ENCODE assay signal across 9 mouse cellular contexts in the genomic region with DNA sequence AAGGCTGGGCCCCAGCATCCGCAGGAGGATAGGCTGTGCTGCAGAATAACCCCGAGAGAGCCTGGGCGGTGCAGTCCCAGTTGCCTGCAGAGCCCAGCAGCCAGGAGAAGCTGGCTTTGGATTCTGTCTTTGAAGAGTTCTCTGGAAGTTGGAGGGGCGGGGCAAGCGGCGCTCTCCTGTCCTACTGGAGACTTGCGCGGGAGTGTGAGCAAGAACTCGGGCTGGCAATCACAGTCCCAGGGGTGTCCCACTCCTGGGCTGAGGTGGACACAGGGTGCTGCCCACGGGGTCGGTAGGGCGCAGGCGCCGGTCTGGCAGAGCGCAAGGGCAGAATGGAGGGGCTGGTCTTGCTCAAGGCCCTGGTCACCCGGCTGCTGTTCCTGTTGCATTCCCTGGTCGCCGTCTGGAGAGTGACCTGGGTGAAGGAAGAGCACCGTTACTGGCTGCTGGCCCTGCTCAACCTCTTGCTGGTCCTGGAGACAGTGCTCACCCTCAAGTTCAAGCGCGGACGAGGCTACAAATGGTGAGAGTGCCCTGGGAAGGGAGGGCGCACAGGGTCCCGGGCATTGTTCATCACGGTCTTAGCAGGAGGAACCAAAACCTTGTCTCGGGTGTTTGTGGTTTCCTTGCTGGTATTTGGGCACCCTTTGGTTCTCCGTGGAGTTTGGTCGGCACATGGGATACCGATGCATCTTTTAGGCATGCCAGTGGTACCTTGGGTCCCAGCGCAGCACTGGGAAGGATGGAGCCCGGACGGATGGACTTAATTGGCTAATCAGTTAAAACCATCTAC. TPM values are rescaled to one million over a fixed set of nuclear protein-coding genes. Genes with fewer than 3 reads are reported as not detected.
DNase-seq lines count a peak whose midpoint lies in the region; ATAC-seq lines count a peak whose summit lies in the region.
"Had no signal": no experiment of that assay in that cellular context is flagged by ENCODE, and none has a peak within 500 bp of the region (broad histone marks: within the 10 kb centered on the region; RNA-seq: fewer than 3 reads in every experiment).

Gene Tmem26 (plus strand): TSS at position 79 of the 793 bp plus-strand sequence.

- no peaks in the 10 kb centered on the region for H3K27me3 ChIP-seq in embryonic facial prominence, embryonic 14.5 days (replicated peaks; ENCODE audit: control insufficient read depth, insufficient read depth, low read length)
- peaks cover 2% of the 10 kb centered on the region; the same call in 1 of the 2 replicates for H3K27me3 ChIP-seq in midbrain, embryonic 11.5 days (ENCODE audit: control insufficient read depth, insufficient read depth, low read length)
- H3K27me3 ChIP-seq in stomach, embryonic 15.5 days (replicated peaks), result no peaks in the 10 kb centered on the region

- peak within 1 kb of the TSS; percentile 73 for H3K9ac ChIP-seq in embryonic facial prominence, embryonic 14.5 days (ENCODE audit: low read depth, low read length)
- H3K9ac ChIP-seq in midbrain, embryonic 11.5 days (ENCODE audit: low read length), result peak within 1 kb of the TSS; percentile 41
- H3K9ac ChIP-seq in stomach, embryonic 15.5 days, result peak within 1 kb of the TSS; percentile 48; the same call in 1 of the 2 replicates

- no peaks in the 10 kb centered on the region for H3K36me3 ChIP-seq in embryonic facial prominence, embryonic 14.5 days (ENCODE audit: control insufficient read depth, insufficient read depth, low read length)
- no peaks in the 10 kb centered on the region for H3K36me3 ChIP-seq in midbrain, embryonic 11.5 days (ENCODE audit: control insufficient read depth, insufficient read depth, low read length)
- H3K36me3 ChIP-seq in stomach, embryonic 15.5 days, result no peaks in the 10 kb centered on the region

- peak within 1 kb of the TSS; percentile 78 for H3K4me2 ChIP-seq in embryonic facial prominence, embryonic 14.5 days (ENCODE audit: low read depth, low read length)
- peak within 1 kb of the TSS; percentile 68 for H3K4me2 ChIP-seq in midbrain, embryonic 11.5 days
- peak within 1 kb of the TSS; percentile 96 for H3K4me2 ChIP-seq in stomach, embryonic 15.5 days

- peak; percentile 60 for ATAC-seq in embryonic facial prominence, embryonic 14.5 days (ENCODE audit: low read depth)
- peak; percentile 79 for ATAC-seq in midbrain, embryonic 11.5 days (ENCODE audit: low FRiP score)
- peak; percentile 47; the same call in 1 of the 2 replicates for ATAC-seq in stomach, embryonic 15.5 days (ENCODE audit: insufficient read depth, low FRiP score, low read depth)

- peak; percentile 7 for DNase-seq in left cerebral cortex, postnatal 4 days
- no peak for DNase-seq in left cerebral cortex, adult 18-20 months (ENCODE audit: low spot score in 2 of 2)
- DNase-seq in embryonic facial prominence, embryonic 14.5 days (ENCODE audit: low spot score), result peak; percentile 83
- DNase-seq in heart, postnatal 14 days, result peak; percentile 27 to 29
- DNase-seq in kidney, postnatal 4 days, result peak; percentile 65 to 75
- DNase-seq in midbrain, embryonic 11.5 days (ENCODE audit: low spot score, missing footprints), result peak; percentile 93
- no peak for DNase-seq in cerebellum, adult 11-12 months

- 0% methylated on average over 29 of the region's 32 CpGs for WGBS in embryonic facial prominence, embryonic 14.5 days
- 1% methylated on average over 32 of the region's 32 CpGs for WGBS in midbrain, embryonic 11.5 days
- WGBS in stomach, embryonic 15.5 days, result under 1% methylated on average over 32 of the region's 32 CpGs

- H3K4me1 ChIP-seq in embryonic facial prominence, embryonic 14.5 days (ENCODE audit: control insufficient read depth, insufficient read depth, low read length), result 0 out of 2 replicates have a peak, but pooled peaks cover 6% of the 10 kb centered on the region
- 0 out of 2 replicates have a peak, but pooled peaks cover 2% of the 10 kb centered on the region for H3K4me1 ChIP-seq in midbrain, embryonic 11.5 days (ENCODE audit: control insufficient read depth, insufficient read depth, low read length)
- H3K4me1 ChIP-seq in stomach, embryonic 15.5 days, result peaks cover 6% of the 10 kb centered on the region; the same call in 1 of the 2 replicates

- H3K9me3 ChIP-seq in embryonic facial prominence, embryonic 14.5 days (ENCODE audit: control insufficient read depth, low read length), result no peaks in the 10 kb centered on the region
- H3K9me3 ChIP-seq in midbrain, embryonic 11.5 days (ENCODE audit: control insufficient read depth, low read length), result no peaks in the 10 kb centered on the region
- H3K9me3 ChIP-seq in stomach, embryonic 15.5 days, result no peaks in the 10 kb centered on the region

- H3K27ac ChIP-seq in embryonic facial prominence, embryonic 14.5 days (replicated peaks; ENCODE audit: low read depth, low read length), result peak within 1 kb of the TSS; percentile 45
- H3K27ac ChIP-seq in midbrain, embryonic 11.5 days (ENCODE audit: low read depth, low read length), result no peak within 1 kb of the TSS
- no peak within 1 kb of the TSS for H3K27ac ChIP-seq in stomach, embryonic 15.5 days

- peak within 1 kb of the TSS; percentile 56 for H3K4me3 ChIP-seq in embryonic facial prominence, embryonic 14.5 days (ENCODE audit: low read depth, low read length)
- peak within 1 kb of the TSS; percentile 38 for H3K4me3 ChIP-seq in midbrain, embryonic 11.5 days (ENCODE audit: low read depth, low read length)
- H3K4me3 ChIP-seq in stomach, embryonic 15.5 days (replicated peaks), result peak within 1 kb of the TSS; percentile 56

- intact Hi-C loops in left cerebral cortex, postnatal 4 days (cut with DNase I), result no loop called here
- intact Hi-C loops in heart, postnatal 14 days (cut with DNase I), result loop anchor here (10.0 kb wide), 1 partner anchor 181 kb away; no protein-coding TSS in a partner anchor

RNA-seq across cellular contexts. Expression of gene Tmem26, which starts in this region (rescaled TPM):
- total RNA-seq in left cerebral cortex, postnatal 4 days (2021), result 1 to 10 TPM in 1 of 2 experiments, under 1 TPM in 1; 0.76 to 1.2 TPM
- total RNA-seq in left cerebral cortex, adult 18-20 months (2021), result under 1 TPM; 0.12 TPM
- polyA plus RNA-seq in embryonic facial prominence, embryonic 14.5 days (2014; fragmentation: Nextera tagmentation; extraction: Ambion mirVana), result 31.9 and 39.4 TPM in 2 replicates
- under 1 TPM; 0.33 to 0.41 TPM for total RNA-seq in heart, postnatal 14 days (2021)
- 2.5 and 2.6 TPM in 2 replicates for polyA plus RNA-seq in midbrain, embryonic 11.5 days (2014; fragmentation: Nextera tagmentation; extraction: Ambion mirVana)
- polyA plus RNA-seq in stomach, embryonic 15.5 days (2015; fragmentation: Nextera tagmentation; extraction: Ambion mirVana), result 9.7 and 12.3 TPM in 2 replicates
- total RNA-seq: MEL had no signal

Comparison
In these comparisons a context has a peak if more than half of its experiments do, and no peak if none do; other contexts are left out.
1. DNase-seq: peak in left cerebral cortex, postnatal 4 days (single experiment), embryonic facial prominence, embryonic 14.5 days (single experiment), kidney, postnatal 4 days (2 of 2) and midbrain, embryonic 11.5 days (single experiment); none in left cerebral cortex, adult 18-20 months (0 of 2) and cerebellum, adult 11-12 months (single experiment).
2. Peak in DNase-seq in heart, postnatal 14 days; RNA of the gene not detected or under 1 TPM.
3. Peak in every context shown above with its lines, with median percentiles within 50 percentile points of each other: ATAC-seq, H3K4me2 ChIP-seq, H3K4me3 ChIP-seq and H3K9ac ChIP-seq.